Mouse (Mus musculus): ENCODE results near the gene Aicda.

DNA sequence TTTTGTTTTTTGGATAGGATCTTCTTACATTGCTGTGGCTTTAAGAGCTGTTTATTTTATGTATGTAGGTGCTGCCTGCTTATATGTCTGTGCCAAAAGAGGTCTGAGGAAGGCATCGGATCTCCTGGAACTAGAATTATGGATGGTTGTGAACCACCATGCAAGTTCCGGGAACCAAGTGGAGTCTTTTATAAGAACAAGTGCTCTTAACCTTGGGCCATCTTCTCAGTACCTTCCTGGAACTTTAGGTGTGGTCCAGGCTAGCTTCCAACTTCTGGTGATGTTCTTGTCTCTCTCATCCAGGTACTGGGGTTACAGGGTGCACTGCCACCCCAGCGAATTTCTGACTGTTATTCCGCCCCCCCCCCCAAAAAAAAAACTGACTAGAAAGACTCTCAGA is 58.8 kb downstream of the Aicda start:
- TF ChIP-seq POLR2A (IDR thresholded peaks at IDR 0.05; ENCODE audit: borderline replicate concordance, control insufficient read depth, low read depth, low read length) (no peak), CTCF (IDR thresholded peaks at IDR 0.05; ENCODE audit: control insufficient read depth, insufficient read depth, low read length) (no peak)
